Mouse (Mus musculus) liver, postnatal 0 days (tissue): ENCODE data around the gene Ddx49. TPM values are rescaled to one million over a fixed set of nuclear protein-coding genes. Genes with fewer than 3 reads are reported as not detected.

Experiments used
- ATAC-seq: fragments of 200-750 bp; cut with Nextera tagmentation; 2 replicates; pipeline ENCODE4 v1.8.0; 2017; ENCODE audit warnings: mild to moderate bottlenecking, moderate library complexity
- DNase-seq: peaks from one replicate; pipeline ENCODE4 v3.0.0-alpha.2; 2016
- H3K27ac ChIP-seq: fragments of 300-500 bp; sonication (generic); 2 replicates; pipeline ENCODE4 v1.5.1; 2014; ENCODE audit warnings: antibody characterized with exemption, moderate library complexity, mild to moderate bottlenecking, low read depth
- H3K27me3 ChIP-seq: fragments of 300-500 bp; sonication (generic); 2 replicates; pipeline ENCODE4 v1.6.1; 2014; ENCODE audit warnings: low read length, control low read depth, mixed read lengths; ENCODE audit not compliant: insufficient read depth
- H3K36me3 ChIP-seq: fragments of 300-500 bp; sonication (generic); replicated peaks from 2 replicates; pipeline ENCODE4 v1.6.1; 2014; ENCODE audit warnings: mild to moderate bottlenecking, control low read depth, low read length, moderate library complexity, mixed read lengths; ENCODE audit not compliant: insufficient read depth
- H3K4me1 ChIP-seq: fragments of 300-500 bp; sonication (generic); 2 replicates; pipeline ENCODE4 v1.6.1; 2014; ENCODE audit warnings: antibody characterized with exemption, mild to moderate bottlenecking, control low read depth; ENCODE audit not compliant: insufficient read depth
- H3K4me2 ChIP-seq: fragments of 300-500 bp; sonication (generic); 2 replicates; pipeline ENCODE4 v1.6.1; 2014; ENCODE audit warnings: low read depth, mild to moderate bottlenecking, low read length, moderate library complexity, mixed read lengths
- H3K4me3 ChIP-seq: fragments of 300-500 bp; sonication (generic); 2 replicates; pipeline ENCODE4 v1.5.1; 2014; ENCODE audit warnings: low read depth, low read length
- H3K9ac ChIP-seq: fragments of 300-500 bp; sonication (generic); replicated peaks from 2 replicates; pipeline ENCODE4 v1.6.1; 2014; ENCODE audit warnings: mild to moderate bottlenecking, moderate library complexity
- H3K9me3 ChIP-seq: fragments of 300-500 bp; sonication (generic); 2 replicates; pipeline ENCODE4 v1.6.1; 2016; ENCODE audit warnings: mild to moderate bottlenecking, control low read depth, low read length, mixed read lengths
- CTCF ChIP-seq: sonication (generic); IDR thresholded peaks from 2 replicates; pipeline ENCODE4 v1.5.1; 2016; ENCODE audit warnings: antibody characterized with exemption, low read depth
- EP300 ChIP-seq: IDR thresholded peaks from 2 replicates; pipeline ENCODE4 v1.6.1; 2016; ENCODE audit warnings: antibody characterized with exemption, low read depth, mild to moderate bottlenecking
- WGBS: fragments of 180-500 bp; shearing (Covaris S2); extraction: QIAGEN DNeasy Blood & Tissue Kit; methylation state at CpG from one replicate; pipeline ENCODE4 v1.1.7; 2014; ENCODE audit not compliant: insufficient replicate concordance; 5-methylcytosine and 5-hydroxymethylcytosine counted together
- polyA plus RNA-seq: library from polyadenylated mRNA; unstranded; fragments of >200 nt; fragmentation: Nextera tagmentation; extraction: Ambion mirVana; gene quantifications from 2 replicates; pipeline ENCODE4 v1.2.1, GENCODE M21; 2015

Ddx49 gene
- polyA plus RNA-seq, 1 experiment from 2014 or later = 15.2 TPM

- TF ChIP-seq EP300 (no peak), CTCF (no peak)
- Histone ChIP-seq H3K27me3 (0 out of 2 replicates have a peak, but pooled peaks cover 6% of the 10 kb centered on the region), H3K4me1 (peaks cover 14% of the 10 kb centered on the region), H3K9ac (no peak overlapping the region), H3K4me3 (no peak overlapping the region), H3K36me3 (peaks cover 7% of the 10 kb centered on the region; the same call in 1 of the 2 replicates), H3K27ac (no peak overlapping the region), H3K4me2 (no peak overlapping the region), H3K9me3 (no peaks in the 10 kb centered on the region)
- no peak for ATAC-seq
- WGBS = 64% methylated on average over 5 of the region's 5 CpGs
- DNase-seq = no peak
These were observed 17.9 kb downstream of the Ddx49 start for GRCm38 (mm10) chr8:70284421-70284820.

- WGBS = 1% methylated on average over 50 of the region's 55 CpGs
- H3K9ac ChIP-seq = peak overlapping the region; percentile 76
- no peak for DNase-seq
- peak overlapping the region; percentile 98 for H3K4me2 ChIP-seq
- no peaks in the 10 kb centered on the region for H3K9me3 ChIP-seq
- ATAC-seq = peak; percentile 29
- peaks cover 14% of the 10 kb centered on the region for H3K4me1 ChIP-seq
- 0 out of 2 replicates have a peak, but pooled peaks cover 6% of the 10 kb centered on the region for H3K27me3 ChIP-seq
- peaks cover 7% of the 10 kb centered on the region; the same call in 1 of the 2 replicates for H3K36me3 ChIP-seq
- TF ChIP-seq CTCF (no peak), EP300 (no peak)
- peak overlapping the region; percentile 83 for H3K4me3 ChIP-seq
- peak overlapping the region; percentile 51; the same call in 1 of the 2 replicates for H3K27ac ChIP-seq
These were observed 18.9 kb downstream of the Ddx49 start for GRCm38 (mm10) chr8:70283136-70284077.

GRCm38 (mm10) chr8:70282603-70283135 is 19.6 kb downstream of the Ddx49 start, which contains the start of gene Homer3:
Gene Homer3, plus strand, starts transcription at chr8:70282827.
- Histone ChIP-seq H3K4me1 (peaks cover 14% of the 10 kb centered on the region), H3K27ac (peak within 1 kb of the TSS; percentile 51; the same call in 1 of the 2 replicates), H3K36me3 (peaks cover 7% of the 10 kb centered on the region; the same call in 1 of the 2 replicates), H3K9ac (peak within 1 kb of the TSS; percentile 76), H3K4me3 (peak within 1 kb of the TSS; percentile 83), H3K27me3 (0 out of 2 replicates have a peak, but pooled peaks cover 6% of the 10 kb centered on the region), H3K4me2 (peak within 1 kb of the TSS; percentile 98), H3K9me3 (no peaks in the 10 kb centered on the region)
- 1% methylated on average over 32 of the region's 36 CpGs for WGBS
- ATAC-seq (peak; percentile 89), DNase-seq (peak; percentile 88)
- no peak for TF ChIP-seq EP300
- TF ChIP-seq CTCF = peak; percentile 93

DNA sequence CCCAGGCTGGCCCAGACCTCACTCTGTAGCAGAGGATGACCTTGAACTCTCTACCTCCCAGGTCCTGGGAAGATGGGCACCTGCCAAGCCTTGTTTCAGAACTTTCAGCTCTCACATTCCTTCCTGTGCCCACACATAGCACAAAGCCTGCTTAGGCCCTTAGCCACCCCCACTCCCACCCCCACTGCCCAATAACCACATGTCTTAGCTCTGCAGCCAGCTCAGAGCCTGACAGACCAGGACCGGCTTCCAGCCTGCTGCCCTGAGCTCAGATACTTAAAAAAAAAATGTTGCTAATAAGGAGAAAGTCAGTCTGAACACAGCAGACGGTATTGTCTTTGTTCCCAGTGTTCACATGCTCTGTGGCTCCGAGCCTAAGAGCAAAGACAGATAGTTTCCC is 21.3 kb downstream of the Ddx49 start:
- Histone ChIP-seq H3K4me2 (no peak overlapping the region), H3K27ac (no peak overlapping the region), H3K27me3 (0 out of 2 replicates have a peak, but pooled peaks cover 6% of the 10 kb centered on the region), H3K9me3 (no peaks in the 10 kb centered on the region), H3K36me3 (peaks cover 4% of the 10 kb centered on the region; the same call in 1 of the 2 replicates), H3K9ac (no peak overlapping the region), H3K4me1 (peaks cover 14% of the 10 kb centered on the region), H3K4me3 (no peak overlapping the region)
- TF ChIP-seq CTCF = no peak
- 59% methylated on average over 3 of the region's 3 CpGs for WGBS
- no peak for DNase-seq
- no peak for ATAC-seq

DNA sequence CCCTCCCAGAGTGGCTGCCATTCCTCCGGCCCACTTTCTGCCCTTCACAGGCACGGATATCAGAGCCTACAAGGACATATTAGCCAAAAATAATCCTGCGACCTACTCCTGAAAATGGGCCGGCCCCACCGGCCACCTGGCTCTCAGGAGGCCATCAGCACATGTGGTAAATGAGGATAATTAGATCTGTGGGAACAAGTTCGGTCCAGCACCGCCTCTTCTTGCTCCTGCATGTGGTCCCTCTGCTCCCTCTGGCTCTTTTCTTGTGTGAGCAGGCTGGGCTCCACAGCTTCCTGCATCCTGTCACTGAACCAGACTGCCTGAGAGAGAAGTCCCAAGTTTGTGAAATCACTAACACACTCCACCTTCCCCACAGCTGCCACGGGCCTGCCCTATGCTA is 23.0 kb downstream of the Ddx49 start:
- Histone ChIP-seq H3K36me3 (no peaks in the 10 kb centered on the region), H3K4me3 (no peak overlapping the region), H3K27ac (no peak overlapping the region), H3K9ac (no peak overlapping the region), H3K9me3 (no peaks in the 10 kb centered on the region), H3K27me3 (0 out of 2 replicates have a peak, but pooled peaks cover 6% of the 10 kb centered on the region), H3K4me1 (peaks cover 14% of the 10 kb centered on the region), H3K4me2 (no peak overlapping the region)
- no peak for ATAC-seq
- 42% methylated on average over 8 of the region's 8 CpGs for WGBS
- TF ChIP-seq CTCF = no peak
- no peak for TF ChIP-seq EP300
- no peak for DNase-seq

GRCm38 (mm10) chr8:70278175-70278574 is 24.1 kb downstream of the Ddx49 start:
- no peaks in the 10 kb centered on the region for H3K9me3 ChIP-seq
- H3K4me1 ChIP-seq = peaks cover 9% of the 10 kb centered on the region
- ATAC-seq = no peak
- no peak overlapping the region for H3K27ac ChIP-seq
- DNase-seq = no peak
- H3K36me3 ChIP-seq = no peaks in the 10 kb centered on the region
- TF ChIP-seq CTCF (no peak), EP300 (no peak)
- 0 out of 2 replicates have a peak, but pooled peaks cover 5% of the 10 kb centered on the region for H3K27me3 ChIP-seq
- WGBS = 39% methylated on average over 15 of the region's 15 CpGs
- no peak overlapping the region for H3K9ac ChIP-seq
- H3K4me2 ChIP-seq = 0 out of 2 replicates have a peak overlapping the region, but pooled peaks have one; percentile 32
- no peak overlapping the region for H3K4me3 ChIP-seq
